Mouse (Mus musculus): Measurements from ENCODE around the gene Pigv.

The Pigv gene

GRCm38 (mm10) chr4:133671881-133672844 is at the start of gene Pigv:
Gene Pigv, minus strand, starts transcription at chr4:133672647.
- in situ Hi-C loops (cut with MboI; ENCODE audit: unreplicated experiment in 2 of 2), result loop anchor here (5.0 kb wide), 2 partner anchors 85 to 145 kb away; partner anchors contain the start of gene Arid1a (in 2 of the 2)

GRCm38 (mm10) chr4:133719791-133720190 is 47.3 kb upstream of the Pigv start:
- in situ Hi-C loops (cut with MboI; ENCODE audit: unreplicated experiment in 2 of 2), result no loop called here

- in situ Hi-C loops (cut with MboI; ENCODE audit: unreplicated experiment in 2 of 2), result loop anchor here in 1 of 2 experiments (5.0 kb wide), 1 partner anchor 35 kb away; no protein-coding TSS in a partner anchor
Measured at GRCm38 (mm10) chr4:133712755-133713154, 40.3 kb upstream of the Pigv start.

- in situ Hi-C loops (cut with MboI; ENCODE audit: unreplicated experiment in 2 of 2), result loop anchor here in 1 of 2 experiments (5.0 kb wide), 1 partner anchor 34 kb away; no protein-coding TSS in a partner anchor
Measured at GRCm38 (mm10) chr4:133711307-133712076, 39.0 kb upstream of the Pigv start.

DNA sequence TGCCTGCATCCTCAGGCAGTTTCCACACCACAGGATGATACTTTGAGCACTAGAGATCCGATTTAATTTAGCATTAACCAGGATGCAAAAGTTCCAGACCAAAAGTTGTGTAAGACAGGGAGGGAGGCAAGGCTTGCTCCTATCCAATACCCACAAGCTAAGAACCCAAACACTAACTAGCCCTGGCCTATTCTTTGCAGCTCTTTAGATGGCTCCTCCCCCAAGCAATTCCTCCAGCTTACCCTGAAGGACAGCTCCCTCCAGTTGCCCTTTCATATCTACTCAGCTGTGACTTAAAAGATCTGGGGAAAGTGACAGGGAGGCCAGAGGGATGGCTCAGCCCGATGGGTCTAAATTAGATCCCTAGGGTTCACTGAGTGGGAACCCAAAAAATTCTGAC is 36.9 kb upstream of the Pigv start:
- in situ Hi-C loops (cut with MboI; ENCODE audit: unreplicated experiment in 2 of 2), result no loop called here

GRCm38 (mm10) chr4:133707464-133707863 is 35.0 kb upstream of the Pigv start:
- in situ Hi-C loops (cut with MboI; ENCODE audit: unreplicated experiment in 2 of 2), result no loop called here

DNA sequence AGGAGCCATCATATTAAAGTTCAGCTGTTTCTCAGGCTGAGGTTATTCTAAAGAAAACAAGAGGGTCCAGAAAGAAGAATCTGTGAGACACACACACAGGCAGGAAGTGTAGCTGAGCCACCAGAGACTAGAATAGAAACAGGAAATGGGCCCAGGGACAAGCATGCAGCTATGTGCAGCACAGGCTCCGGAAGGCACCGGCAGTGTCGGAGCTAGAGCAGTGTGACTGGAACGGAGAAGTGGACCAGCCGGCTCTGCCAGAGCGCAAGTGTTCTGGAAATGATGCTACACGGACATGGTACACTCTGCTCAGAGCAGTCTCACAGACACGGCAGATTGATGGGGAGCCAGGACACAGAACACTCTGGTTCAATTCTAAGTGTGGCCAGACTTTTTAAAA is 34.5 kb upstream of the Pigv start:
- in situ Hi-C loops (cut with MboI; ENCODE audit: unreplicated experiment in 2 of 2), result no loop called here

DNA sequence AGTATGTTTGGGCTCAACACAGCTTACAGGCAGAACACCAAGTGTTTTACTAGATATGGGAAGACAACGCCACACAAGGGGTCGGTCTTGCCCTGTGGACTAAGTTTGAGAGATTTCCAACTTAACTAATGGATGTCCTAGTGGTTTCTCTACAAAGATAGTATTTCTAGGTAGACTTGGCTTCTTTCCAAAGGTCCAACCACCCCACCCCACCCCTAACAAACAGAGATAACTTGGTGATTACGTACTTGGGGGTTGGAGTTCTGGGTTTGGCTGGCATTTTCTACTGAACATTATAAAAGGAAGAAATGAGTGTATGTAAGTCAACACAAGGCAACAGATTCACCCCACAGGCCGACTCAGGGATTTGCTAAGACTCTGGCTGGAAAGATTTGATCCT is 32.6 kb upstream of the Pigv start:
- in situ Hi-C loops (cut with MboI; ENCODE audit: unreplicated experiment in 2 of 2), result no loop called here

DNA sequence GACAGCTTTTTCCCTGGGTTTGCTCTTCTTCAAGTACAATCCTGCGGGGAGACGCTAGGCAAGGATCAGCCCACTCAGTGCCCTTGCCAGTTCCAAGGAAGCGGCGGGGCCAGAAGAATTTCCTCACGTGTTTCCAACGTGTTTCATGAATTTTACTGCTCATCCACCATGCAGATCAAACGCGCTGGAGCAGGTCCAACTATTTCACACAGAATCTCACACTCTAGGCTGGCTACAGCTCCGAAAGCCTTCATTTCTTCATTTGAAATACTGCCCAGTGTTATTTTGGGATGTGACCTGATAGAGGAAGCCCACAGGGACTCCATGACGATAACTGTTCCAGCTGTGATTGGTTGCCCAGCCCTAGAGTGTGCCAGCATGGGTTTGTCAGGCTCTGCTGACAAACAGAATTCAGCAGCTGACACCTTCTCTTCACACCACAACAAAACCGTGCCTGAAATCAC is 28.5 kb upstream of the Pigv start:
- in situ Hi-C loops (cut with MboI; ENCODE audit: unreplicated experiment in 2 of 2), result no loop called here

DNA sequence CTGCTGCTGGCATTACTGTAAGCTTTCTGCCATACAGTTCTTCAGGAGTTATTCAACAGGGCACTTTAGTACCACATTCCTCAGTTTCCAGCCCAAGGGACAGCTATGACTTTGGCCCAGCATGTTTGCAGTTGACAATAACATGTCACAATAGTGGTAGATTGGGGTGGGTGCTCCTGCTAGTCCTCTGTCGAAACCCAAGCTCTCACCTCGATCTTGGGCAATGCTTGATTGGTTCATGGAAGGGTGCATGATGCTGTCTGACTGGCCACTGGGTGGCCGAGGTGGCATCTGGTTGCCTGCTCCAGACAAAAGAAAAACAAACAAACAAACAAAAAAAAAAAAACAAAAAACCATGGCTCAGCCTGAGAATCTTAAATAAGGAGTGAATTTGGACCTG is 22.9 kb upstream of the Pigv start:
- in situ Hi-C loops (cut with MboI; ENCODE audit: unreplicated experiment in 2 of 2), result no loop called here

- in situ Hi-C loops (cut with MboI; ENCODE audit: unreplicated experiment in 2 of 2), result no loop called here
Measured at GRCm38 (mm10) chr4:133690252-133690651, 17.8 kb upstream of the Pigv start.

DNA sequence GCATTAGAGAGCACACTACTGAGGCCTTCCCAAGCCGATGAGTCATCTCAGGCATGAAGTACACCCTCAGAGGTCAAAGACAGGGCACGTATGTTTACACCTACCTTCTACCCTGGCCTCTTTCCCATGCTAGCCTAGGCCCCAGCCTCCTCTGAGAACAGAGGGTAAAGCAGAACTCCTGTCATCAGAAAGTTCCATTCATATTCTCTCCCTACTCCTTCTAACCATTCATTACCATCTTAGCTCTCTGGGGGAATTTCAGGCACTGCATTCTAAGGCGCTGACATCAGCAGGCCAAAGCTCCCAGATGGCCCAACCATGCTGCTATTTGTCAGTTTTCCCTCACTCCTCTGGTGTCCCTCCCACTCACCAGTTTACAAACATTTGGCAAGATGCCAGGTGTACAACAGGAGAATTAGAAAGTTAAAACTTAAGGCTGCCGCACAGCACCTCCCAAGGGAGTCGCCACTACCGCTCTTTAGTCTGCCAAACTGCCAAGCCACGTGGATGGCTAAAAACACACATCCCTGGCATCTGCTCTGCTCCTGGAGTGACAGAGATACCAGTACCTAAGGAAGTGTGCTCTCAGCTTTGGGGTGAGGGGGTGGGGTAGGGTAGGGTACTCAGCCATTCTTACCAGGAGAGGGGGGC is 16.1 kb upstream of the Pigv start:
- in situ Hi-C loops (cut with MboI; ENCODE audit: unreplicated experiment in 2 of 2), result no loop called here

DNA sequence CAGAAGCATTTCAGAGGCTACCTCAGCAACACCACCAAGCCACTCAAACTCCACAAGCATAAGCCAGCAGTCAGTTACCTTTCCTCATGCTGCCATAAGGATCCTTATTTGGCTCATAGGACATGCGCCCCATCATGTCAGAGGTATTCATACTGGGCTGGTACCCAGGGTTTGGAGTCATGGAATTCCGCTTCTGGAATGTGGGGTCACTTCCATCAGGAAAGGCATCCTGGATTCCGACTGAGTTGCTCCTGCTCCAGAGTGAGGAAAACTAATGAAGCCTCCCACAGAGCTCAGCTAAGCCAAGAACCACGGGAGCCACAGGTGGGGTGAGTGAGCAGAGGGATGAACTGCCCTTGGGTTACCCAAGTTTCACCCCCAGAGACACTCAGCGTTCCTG is 14.7 kb upstream of the Pigv start:
- in situ Hi-C loops (cut with MboI; ENCODE audit: unreplicated experiment in 2 of 2), result no loop called here

DNA sequence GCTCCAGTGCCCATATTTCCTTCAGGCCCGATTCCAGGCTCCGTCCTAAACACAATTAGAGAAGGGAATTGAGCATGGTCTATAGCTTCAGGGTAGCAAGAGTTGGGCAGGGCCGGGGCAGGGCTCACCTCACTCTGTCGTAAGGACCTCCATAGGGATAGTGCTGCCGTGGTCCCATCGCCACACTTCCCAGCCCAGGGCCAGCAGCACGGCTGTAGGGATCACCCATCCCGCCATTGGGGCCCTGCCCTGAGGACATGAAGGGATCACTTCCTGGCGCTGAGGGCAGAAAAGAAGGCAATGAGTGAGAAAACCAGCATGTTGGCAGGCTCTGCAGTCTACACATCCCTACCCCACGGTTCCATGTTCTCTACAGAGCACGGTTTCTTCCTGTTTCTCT is 14.1 kb upstream of the Pigv start:
- in situ Hi-C loops (cut with MboI; ENCODE audit: unreplicated experiment in 2 of 2), result no loop called here

GRCm38 (mm10) chr4:133680206-133680786 is 7.8 kb upstream of the Pigv start:
- in situ Hi-C loops (cut with MboI; ENCODE audit: unreplicated experiment in 2 of 2), result no loop called here

- in situ Hi-C loops (cut with MboI; ENCODE audit: unreplicated experiment in 2 of 2), result loop anchor here in 1 of 2 experiments (5.0 kb wide), 1 partner anchor 33 kb away; no protein-coding TSS in a partner anchor
Measured at GRCm38 (mm10) chr4:133679629-133680028, 7.2 kb upstream of the Pigv start.

DNA sequence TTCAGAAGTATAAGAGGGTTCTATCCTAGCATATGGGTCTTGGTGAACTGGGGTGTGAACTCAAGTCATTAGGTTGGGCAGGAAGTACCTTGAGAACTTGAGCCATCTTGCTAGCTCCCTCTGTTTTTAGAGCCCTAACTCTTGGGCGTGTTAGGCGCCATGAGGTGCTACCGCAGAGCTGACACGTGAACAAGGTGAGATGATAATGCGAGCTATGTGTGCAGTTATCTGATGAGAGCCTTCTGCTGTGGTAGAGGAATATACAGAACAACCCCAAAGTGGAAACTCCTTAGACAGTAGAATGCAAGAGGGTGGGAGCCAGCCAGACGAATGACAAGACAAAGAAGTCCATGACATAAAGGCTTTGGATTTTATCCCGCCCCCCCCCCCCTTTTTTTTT is 4.8 kb upstream of the Pigv start:
- in situ Hi-C loops (cut with MboI; ENCODE audit: unreplicated experiment in 2 of 2), result loop anchor here in 1 of 2 experiments (5.0 kb wide), 1 partner anchor 35 kb away; no protein-coding TSS in a partner anchor

DNA sequence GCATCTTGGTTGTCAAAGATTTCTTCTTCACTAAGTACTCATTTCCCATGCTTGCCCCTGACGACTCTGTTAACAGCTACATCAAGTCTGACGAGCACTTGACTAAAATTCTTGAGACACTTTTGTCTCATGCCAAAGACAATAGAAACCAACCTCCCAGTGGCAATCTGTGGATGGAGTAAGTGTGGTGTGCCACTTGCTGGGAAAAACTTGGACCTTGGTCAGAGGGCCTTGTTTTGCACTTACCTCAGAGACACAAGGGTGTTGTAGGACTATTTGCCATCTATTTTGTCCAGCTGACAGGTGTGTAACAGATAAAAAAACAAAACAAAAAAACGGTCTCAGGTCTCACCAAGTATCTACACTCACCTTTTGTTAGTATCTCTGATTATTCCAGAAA is 3.7 kb upstream of the Pigv start:
- in situ Hi-C loops (cut with MboI; ENCODE audit: unreplicated experiment in 2 of 2), result loop anchor here in 1 of 2 experiments (5.0 kb wide), 1 partner anchor 36 kb away; no protein-coding TSS in a partner anchor

GRCm38 (mm10) chr4:133675594-133676016 is 3.2 kb upstream of the Pigv start:
- in situ Hi-C loops (cut with MboI; ENCODE audit: unreplicated experiment in 2 of 2), result loop anchor here in 1 of 2 experiments (5.0 kb wide), 1 partner anchor 37 kb away; no protein-coding TSS in a partner anchor

DNA sequence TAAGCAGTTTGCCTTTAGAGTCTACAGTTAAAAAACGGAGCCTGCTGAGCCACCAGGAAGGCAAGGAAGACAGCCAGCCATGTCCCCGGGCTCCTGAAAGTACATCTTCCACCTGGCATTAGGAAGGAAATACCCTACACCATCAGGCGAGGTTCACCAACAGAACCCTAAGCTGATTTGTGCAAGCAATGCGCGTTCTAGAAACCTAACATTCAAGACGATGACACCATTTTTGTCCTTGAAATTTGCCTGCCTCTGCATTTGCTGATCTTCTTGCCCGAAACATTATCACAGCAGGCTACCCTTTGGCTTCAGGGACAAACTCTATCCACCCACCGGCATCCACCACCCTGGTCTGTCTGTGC is 1.9 kb upstream of the Pigv start:
- in situ Hi-C loops (cut with MboI; ENCODE audit: unreplicated experiment in 2 of 2), result loop anchor here (5.0 kb wide), 2 partner anchors 83 to 143 kb away; partner anchors contain the start of gene Arid1a (in 2 of the 2)
